Mouse (Mus musculus): ENCODE data around the gene Mt2. TPM values are rescaled to one million over a fixed set of nuclear protein-coding genes. Genes with fewer than 3 reads are reported as not detected.
A peak's percentile ranks its signal among the peaks of the same experiment; 100 is the strongest.

Gene Mt2
- total and polyA plus RNA-seq, 3 experiments, result 4.3 to 212 (median 54.4) TPM

- Histone ChIP-seq H3K9me3 (replicated peaks; ENCODE audit: low read length) (no peaks in the 10 kb centered on the region), H3K9ac (ENCODE audit: insufficient read depth, low read depth) (peak overlapping the region; percentile 53; the same call in 1 of the 2 replicates), H3K27me3 (replicated peaks) (peaks cover 31% of the 10 kb centered on the region), H3K4me2 (ENCODE audit: insufficient read depth, low read depth, poor library complexity, severe bottlenecking) (peak overlapping the region; percentile 67), H3K36me3 (replicated peaks in 1 of 2; ENCODE audit: control insufficient read depth in 1 of 2, insufficient read depth in 1 of 2, low read length in 1 of 2) (no peaks in the 10 kb centered on the region), H3K4me3 (replicated peaks in 1 of 3; ENCODE audit: low read depth in 2 of 3, low read length in 2 of 3, poor library complexity in 1 of 3) (no peak overlapping the region), H3K4me1 (ENCODE audit: control insufficient read depth in 1 of 2, insufficient read depth in 2 of 2) (peaks cover 7 to 11% of the 10 kb centered on the region in 2 experiments), H3K79me2 (replicated peaks; ENCODE audit: control insufficient read depth, extremely low read depth, insufficient read depth, poor library complexity, severe bottlenecking) (no peaks in the 10 kb centered on the region), H3K27ac (ENCODE audit: insufficient read depth, low read depth) (no peak overlapping the region)
- in situ Hi-C loops (cut with MboI; ENCODE audit: low pct_ligation_motif_present, low pct_unique_long_range_greater_than_20kb, low sequenced_read_pairs) (loop anchor here (5.0 kb wide), 1 partner anchor 35 kb away; no protein-coding TSS in a partner anchor), dilution Hi-C loops (cut with MboI; ENCODE audit: extremely low pct_ligation_motif_present, extremely low pct_unique_long_range_greater_than_20kb, low sequenced_read_pairs) (no loop called here)
- no peak for TF ChIP-seq POLR2A (IDR thresholded peaks at IDR 0.05; ENCODE audit: low read depth, low read length)
- no peak for TF ChIP-seq EP300 (IDR thresholded peaks at IDR 0.05; ENCODE audit: low read length)
- no peak for TF ChIP-seq ZKSCAN1 (IDR thresholded peaks at IDR 0.05; ENCODE audit: borderline replicate concordance, low read depth, low read length)
- TF ChIP-seq MAX (IDR thresholded peaks at IDR 0.05; ENCODE audit: low read length), result no peak
- TF ChIP-seq IRF4 (IDR thresholded peaks at IDR 0.05; ENCODE audit: low read depth, low read length), result peak; percentile 70; the same call in 1 of the 2 replicates
- no peak for TF ChIP-seq KAT2A (IDR thresholded peaks at IDR 0.05; ENCODE audit: insufficient replicate concordance, low read length)
- peak; percentile 97 for TF ChIP-seq SMC3 (IDR thresholded peaks at IDR 0.05; ENCODE audit: low read depth, low read length)
- no peak for TF ChIP-seq JUN (IDR thresholded peaks at IDR 0.05; ENCODE audit: insufficient read depth, low read depth, low read length)
- no peak for TF ChIP-seq MXI1 (IDR thresholded peaks at IDR 0.05; ENCODE audit: low read depth, low read length)
- no peak for TF ChIP-seq ZMIZ1 (IDR thresholded peaks at IDR 0.05; ENCODE audit: low read depth, low read length)
- TF ChIP-seq ZNF384 (IDR thresholded peaks at IDR 0.05; ENCODE audit: low read depth, low read length), result no peak
- TF ChIP-seq JUND (conservative IDR thresholded peaks at IDR 0.05; ENCODE audit: low read depth, low read length), result no peak
- no peak for TF ChIP-seq USF2 (conservative IDR thresholded peaks at IDR 0.05; ENCODE audit: low read depth, low read length)
- no peak for TF ChIP-seq E2F4 (IDR thresholded peaks at IDR 0.05; ENCODE audit: insufficient replicate concordance, low read depth, low read length)
- TF ChIP-seq MEF2A (IDR thresholded peaks at IDR 0.05; ENCODE audit: borderline replicate concordance, low read depth, low read length), result no peak
- no peak for TF ChIP-seq CHD1 (IDR thresholded peaks at IDR 0.05; ENCODE audit: low read depth, low read length)
- no peak for TF ChIP-seq ETS1 (conservative IDR thresholded peaks at IDR 0.05; ENCODE audit: low read depth, low read length)
- peak; percentile 92 to 96 for TF ChIP-seq CTCF (conservative IDR thresholded peaks at IDR 0.05 in 1 of 2, IDR thresholded peaks at IDR 0.05 in 1 of 2; ENCODE audit: low read depth in 2 of 2, low read length in 2 of 2)
- peak; percentile 45; the same call in 1 of the 2 replicates for TF ChIP-seq NELFE (IDR thresholded peaks at IDR 0.05; ENCODE audit: low read depth, low read length)
- no peak for TF ChIP-seq CHD2 (IDR thresholded peaks at IDR 0.05; ENCODE audit: low read length)
- no peak for TF ChIP-seq MYC (IDR thresholded peaks at IDR 0.05; ENCODE audit: low read depth, low read length)
- TF ChIP-seq PAX5 (IDR thresholded peaks at IDR 0.05; ENCODE audit: low read length), result no peak
- TF ChIP-seq RCOR1 (conservative IDR thresholded peaks at IDR 0.05; ENCODE audit: low read depth, low read length), result no peak
- no peak for TF ChIP-seq MAFK (IDR thresholded peaks at IDR 0.05; ENCODE audit: insufficient replicate concordance, low read length)
- TF ChIP-seq ZC3H11A (IDR thresholded peaks at IDR 0.05; ENCODE audit: low read depth, low read length), result peak; percentile 72
- peak; percentile 39; the same call in 1 of the 2 replicates for TF ChIP-seq NRF1 (IDR thresholded peaks at IDR 0.05; ENCODE audit: low read depth, low read length)
- TF ChIP-seq TCF12 (IDR thresholded peaks at IDR 0.05; ENCODE audit: low read depth, low read length), result peak; percentile 46; the same call in 1 of the 2 replicates
- 0 out of 2 replicates have a peak, but pooled peaks have one; percentile 9 for TF ChIP-seq ELF1 (IDR thresholded peaks at IDR 0.05; ENCODE audit: low read depth, low read length)
- no peak for TF ChIP-seq UBTF (IDR thresholded peaks at IDR 0.05; ENCODE audit: low read depth, low read length)
- 0 out of 2 replicates have a peak, but pooled peaks have one; percentile 25 for TF ChIP-seq BHLHE40 (IDR thresholded peaks at IDR 0.05; ENCODE audit: low read depth, low read length)
- TF ChIP-seq HCFC1 (IDR thresholded peaks at IDR 0.05; ENCODE audit: low read depth, low read length), result no peak
- TF ChIP-seq MAZ (IDR thresholded peaks at IDR 0.05; ENCODE audit: low read depth, low read length), result no peak
- no peak for TF ChIP-seq TBP (conservative IDR thresholded peaks at IDR 0.05; ENCODE audit: low read depth, low read length)
- no peak for TF ChIP-seq POLR2AphosphoS2 (IDR thresholded peaks at IDR 0.05; ENCODE audit: low read depth, low read length)
- TF ChIP-seq RAD21 (IDR thresholded peaks at IDR 0.05; ENCODE audit: low read depth, low read length), result peak; percentile 84
- no peak for TF ChIP-seq GABPA (IDR thresholded peaks at IDR 0.05; ENCODE audit: insufficient replicate concordance, low read depth, low read length)
- no peak for TF ChIP-seq USF1 (IDR thresholded peaks at IDR 0.05; ENCODE audit: low read depth, low read length)
- peak; percentile 61 for TF ChIP-seq SIN3A (IDR thresholded peaks at IDR 0.05; ENCODE audit: low read length)
- DNase-seq (ENCODE audit: extremely low read depth), result peak; percentile 80
Measured at GRCm38 (mm10) chr8:94167244-94167643, 5.2 kb upstream of the Mt2 start.
